Mouse (Mus musculus): ENCODE measurements around the gene Qser1.

- TF ChIP-seq TAL1 (IDR thresholded peaks at IDR 0.05; ENCODE audit: low read length) (no peak), GATA1 (IDR thresholded peaks at IDR 0.05; ENCODE audit: low read length) (no peak)
Measured at GRCm38 (mm10) chr2:104739691-104740090, 76.9 kb downstream of the Qser1 start.

All from erythroblast, embryonic 14.5 days (primary cell).